10 mouse cellular contexts compared by ENCODE assay signal in the genomic region with DNA sequence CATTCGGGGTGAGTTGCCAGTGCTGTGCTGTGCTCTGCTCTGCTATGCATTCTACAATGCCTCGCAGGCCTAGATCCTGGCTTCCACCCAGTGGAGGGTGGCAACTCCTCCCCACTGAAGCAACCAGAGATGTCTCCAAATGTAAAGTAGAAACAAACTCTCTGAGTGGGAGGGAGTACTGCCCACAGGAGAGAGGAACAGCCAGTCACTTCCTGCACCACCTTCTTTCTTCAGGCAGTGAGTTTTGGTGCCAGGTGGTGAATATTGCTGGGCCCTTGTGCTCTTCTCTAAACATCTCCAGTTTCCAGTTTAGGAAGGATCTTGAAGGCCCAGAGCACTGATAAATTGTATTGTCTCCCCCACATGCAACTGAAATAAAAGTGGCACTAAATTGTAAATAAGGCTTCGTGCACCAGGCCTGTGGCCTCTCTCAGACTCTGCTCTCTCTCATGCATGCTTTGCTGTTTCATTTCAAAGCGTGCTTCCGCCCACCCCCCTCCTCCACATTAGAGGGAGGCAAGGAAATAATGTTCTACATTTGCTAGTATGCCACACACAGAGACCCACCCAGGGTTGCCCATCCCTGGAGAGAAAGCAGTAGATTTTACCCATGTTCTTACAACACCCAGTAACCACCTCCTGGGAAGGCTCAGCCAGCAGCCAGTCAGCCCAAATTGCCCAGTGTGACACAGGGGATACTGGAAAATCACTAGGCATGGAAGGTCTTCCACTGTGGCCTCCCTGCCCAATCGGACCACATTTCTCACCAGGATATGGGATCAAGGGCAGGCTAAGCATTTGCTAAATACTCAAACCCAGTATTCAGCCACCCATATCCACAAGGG. TPM values are rescaled to one million over a fixed set of nuclear protein-coding genes. Genes with fewer than 3 reads are reported as not detected.
DNase-seq lines count a peak whose midpoint lies in the region.
"Had no signal": no experiment of that assay in that cellular context is flagged by ENCODE, and none has a peak within 500 bp of the region (broad histone marks: within the 10 kb centered on the region; RNA-seq: fewer than 3 reads in every experiment).

No protein-coding gene starts in this region.

- intact Hi-C loops in left cerebral cortex, postnatal 10 days (cut with DNase I): no loop called here

- peak; percentile 46 for DNase-seq in adrenal gland, postnatal 10 days
- no peak for DNase-seq in adrenal gland, adult (ENCODE audit: inconsistent age in 2 of 2, low spot score in 1 of 2)
- peak; percentile 62 to 67 for DNase-seq in left cerebral cortex, adult 18-20 months (ENCODE audit: low spot score in 2 of 2)
- no peak for DNase-seq in left cerebral cortex, postnatal 10 days (ENCODE audit: extremely low spot score in 1 of 2, low spot score in 2 of 2)
- peak; percentile 14 for DNase-seq in fat pad, adult 2 months (ENCODE audit: extremely low read depth, low read depth, low spot score)
- DNase-seq in thymus, adult 18-20 months: peak; percentile 29 to 44
- no peak for DNase-seq in cerebellum, adult 9-10 months
- DNase-seq in kidney, adult 9 months: no peak
- DNase-seq: cerebellum, adult 8-10 months; kidney, postnatal 10 days had no signal

RNA-seq across cellular contexts. Expression of a gene that starts 13.5 kb away (rescaled TPM):
- total RNA-seq in adrenal gland, postnatal 10 days (2021): 100 to 1,000 TPM in 1 of 2 experiments, 10 to 100 TPM in 1; 57.5 to 102 TPM
- total RNA-seq in left cerebral cortex, adult 18-20 months (2021): 1 to 10 TPM; 6.3 to 8.0 TPM
- 1 to 10 TPM; 6.7 to 8.0 TPM for total RNA-seq in left cerebral cortex, postnatal 10 days (2021)

Comparison
In these comparisons a context has a peak if more than half of its experiments do, and no peak if none do; other contexts are left out.
1. DNase-seq: peak in adrenal gland, postnatal 10 days (single experiment), left cerebral cortex, adult 18-20 months (2 of 2), fat pad, adult 2 months (single experiment) and thymus, adult 18-20 months (2 of 2); none in adrenal gland, adult (0 of 2), left cerebral cortex, postnatal 10 days (0 of 2), cerebellum, adult 9-10 months (single experiment) and kidney, adult 9 months (single experiment).
2. RNA of a gene that starts 13.5 kb away (total RNA-seq): 57.5 to 102 TPM in adrenal gland, postnatal 10 days; 6.7 to 8.0 TPM in left cerebral cortex, postnatal 10 days and 6.3 to 8.0 TPM in left cerebral cortex, adult 18-20 months; every median in the first group is over 4 times any median in the second.